Mouse (Mus musculus): Measurements from ENCODE around the gene Olfr1099.

DNA sequence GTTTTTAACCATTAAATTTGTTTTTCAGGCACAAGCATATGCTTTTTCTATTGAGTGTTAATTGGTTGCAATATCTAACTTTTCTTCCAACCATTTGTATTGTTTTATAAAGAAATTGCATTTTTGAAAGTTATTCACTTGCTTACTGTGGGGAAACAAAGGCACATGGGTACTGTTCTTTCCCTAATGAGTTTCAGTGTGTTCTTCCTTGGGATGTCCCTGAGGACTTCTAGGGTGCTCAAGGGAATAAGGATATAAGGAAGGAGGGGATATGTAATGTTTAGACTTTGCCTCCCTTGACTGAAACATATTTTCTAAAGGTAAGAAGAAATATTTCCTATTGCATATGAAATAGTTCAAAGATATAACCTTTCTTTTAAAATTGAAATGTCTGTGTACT is 37.6 kb upstream of the Olfr1099 start, which contains the start of gene Olfr1102:
- no peak for TF ChIP-seq TAL1 (IDR thresholded peaks at IDR 0.05; ENCODE audit: low read length)
- TF ChIP-seq GATA1 (IDR thresholded peaks at IDR 0.05; ENCODE audit: low read length) = no peak

Data from erythroblast, embryonic 14.5 days (primary cell).